Mouse (Mus musculus): ENCODE measurements around the gene Ddr1. TPM values are rescaled to one million over a fixed set of nuclear protein-coding genes. Genes with fewer than 3 reads are reported as not detected.

Gene Ddr1
- polyA plus RNA-seq, 1 experiment from 2014 or later: 72.5 TPM

DNA sequence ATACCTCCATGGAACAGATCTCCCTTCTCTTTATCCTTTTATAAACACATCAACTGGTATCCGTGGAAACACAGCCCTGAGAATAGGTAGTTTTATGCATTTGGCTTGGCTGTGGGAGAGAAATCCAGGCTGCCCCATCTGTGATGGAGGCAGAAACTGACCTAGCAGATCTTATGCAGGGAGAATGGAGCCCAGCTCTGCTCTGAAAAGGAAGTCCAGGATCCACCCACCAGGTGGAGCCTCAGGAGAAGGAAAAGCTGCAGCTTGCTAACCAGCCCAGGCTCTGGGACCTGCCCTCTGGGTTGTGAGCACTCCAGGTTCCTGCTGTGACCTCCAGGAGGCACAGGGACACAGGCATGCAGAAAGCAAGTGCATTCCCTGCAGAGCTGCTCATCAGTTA is 70.4 kb downstream of the Ddr1 start:
- ATAC-seq (ENCODE audit: low FRiP score) (no peak), DNase-seq (ENCODE audit: low spot score) (no peak)
- Histone ChIP-seq H3K27ac (no peak overlapping the region), H3K27me3 (ENCODE audit: control insufficient read depth, insufficient read depth, low read length) (no peaks in the 10 kb centered on the region), H3K9ac (no peak overlapping the region), H3K9me3 (ENCODE audit: control insufficient read depth, low read length) (no peaks in the 10 kb centered on the region), H3K4me1 (replicated peaks; ENCODE audit: control insufficient read depth, insufficient read depth, low read length) (no peaks in the 10 kb centered on the region), H3K4me3 (replicated peaks; ENCODE audit: low read length) (no peak overlapping the region), H3K4me2 (replicated peaks) (no peak overlapping the region), H3K36me3 (replicated peaks; ENCODE audit: control insufficient read depth, insufficient read depth) (no peaks in the 10 kb centered on the region)
- WGBS: 16% methylated on average over 1 of the region's 1 CpGs

Other genes starting within 250 kb of the Ddr1 start
- gene H2-Q10, start 234.5 kb downstream of the Ddr1 start, polyA plus RNA-seq (2014; fragmentation: Nextera tagmentation; extraction: Ambion mirVana): not detected in 2 replicates
- gene Pou5f1, start 198.6 kb downstream of the Ddr1 start, polyA plus RNA-seq (2014; fragmentation: Nextera tagmentation; extraction: Ambion mirVana): not detected in 2 replicates
- gene Tcf19, start 187.8 kb downstream of the Ddr1 start, polyA plus RNA-seq (2014; fragmentation: Nextera tagmentation; extraction: Ambion mirVana): 12.3 and 16.5 TPM in 2 replicates
- gene Cchcr1, start 187.5 kb downstream of the Ddr1 start, polyA plus RNA-seq (2014; fragmentation: Nextera tagmentation; extraction: Ambion mirVana): 2.8 and 3.5 TPM in 2 replicates
- 0.26 and 0.72 TPM in 2 replicates for gene Psors1c2, start 171.4 kb downstream of the Ddr1 start, polyA plus RNA-seq (2014; fragmentation: Nextera tagmentation; extraction: Ambion mirVana)
- gene Cdsn, start 152.5 kb downstream of the Ddr1 start, polyA plus RNA-seq (2014; fragmentation: Nextera tagmentation; extraction: Ambion mirVana): 0.22 and 0.25 TPM in 2 replicates
- gene 2300002M23Rik, start 137.2 kb downstream of the Ddr1 start, polyA plus RNA-seq (2014; fragmentation: Nextera tagmentation; extraction: Ambion mirVana): not detected in 2 replicates
- not detected in 2 replicates for gene Sfta2, start 103.1 kb downstream of the Ddr1 start, polyA plus RNA-seq (2014; fragmentation: Nextera tagmentation; extraction: Ambion mirVana)
- gene Gm9573, start 78.0 kb downstream of the Ddr1 start, polyA plus RNA-seq (2014; fragmentation: Nextera tagmentation; extraction: Ambion mirVana): not detected in 2 replicates
- gene Mucl3, start 60.9 kb downstream of the Ddr1 start, polyA plus RNA-seq (2014; fragmentation: Nextera tagmentation; extraction: Ambion mirVana): 0.09 TPM in 1 of 2 replicates, not detected in the other
- gene Vars2, start 37.0 kb downstream of the Ddr1 start, polyA plus RNA-seq (2014; fragmentation: Nextera tagmentation; extraction: Ambion mirVana): 14.8 and 14.9 TPM in 2 replicates
- 21.3 and 22.8 TPM in 2 replicates for gene Gtf2h4, start 30.9 kb downstream of the Ddr1 start, polyA plus RNA-seq (2014; fragmentation: Nextera tagmentation; extraction: Ambion mirVana)
- gene Ier3, start 117.1 kb upstream of the Ddr1 start, polyA plus RNA-seq (2014; fragmentation: Nextera tagmentation; extraction: Ambion mirVana): 6.6 and 7.5 TPM in 2 replicates
- 86.3 and 96.6 TPM in 2 replicates for gene Flot1, start 118.6 kb upstream of the Ddr1 start, polyA plus RNA-seq (2014; fragmentation: Nextera tagmentation; extraction: Ambion mirVana)
- gene Tubb5, start 133.7 kb upstream of the Ddr1 start, polyA plus RNA-seq (2014; fragmentation: Nextera tagmentation; extraction: Ambion mirVana): 1,664 and 1,709 TPM in 2 replicates
- gene Mdc1, start 136.9 kb upstream of the Ddr1 start, polyA plus RNA-seq (2014; fragmentation: Nextera tagmentation; extraction: Ambion mirVana): 9.2 and 10.7 TPM in 2 replicates
- 18.2 and 20.3 TPM in 2 replicates for gene Nrm, start 156.7 kb upstream of the Ddr1 start, polyA plus RNA-seq (2014; fragmentation: Nextera tagmentation; extraction: Ambion mirVana)
- gene Ppp1r18, start 161.0 kb upstream of the Ddr1 start, polyA plus RNA-seq (2014; fragmentation: Nextera tagmentation; extraction: Ambion mirVana): 18.8 and 20.7 TPM in 2 replicates
- gene Dhx16, start 175.2 kb upstream of the Ddr1 start, polyA plus RNA-seq (2014; fragmentation: Nextera tagmentation; extraction: Ambion mirVana): 25.8 and 29.0 TPM in 2 replicates
- gene 2310061I04Rik, start 192.8 kb upstream of the Ddr1 start, polyA plus RNA-seq (2014; fragmentation: Nextera tagmentation; extraction: Ambion mirVana): 55.3 and 57.5 TPM in 2 replicates
- gene Atat1, start 205.5 kb upstream of the Ddr1 start, polyA plus RNA-seq (2014; fragmentation: Nextera tagmentation; extraction: Ambion mirVana): 387 and 408 TPM in 2 replicates
- 61.4 and 63.6 TPM in 2 replicates for gene Mrps18b, start 211.8 kb upstream of the Ddr1 start, polyA plus RNA-seq (2014; fragmentation: Nextera tagmentation; extraction: Ambion mirVana)
- 34.8 and 37.9 TPM in 2 replicates for gene Ppp1r10, start 211.8 kb upstream of the Ddr1 start, polyA plus RNA-seq (2014; fragmentation: Nextera tagmentation; extraction: Ambion mirVana)